Comparison of ENCODE assay signal across 22 mouse cellular contexts in the genomic region with DNA sequence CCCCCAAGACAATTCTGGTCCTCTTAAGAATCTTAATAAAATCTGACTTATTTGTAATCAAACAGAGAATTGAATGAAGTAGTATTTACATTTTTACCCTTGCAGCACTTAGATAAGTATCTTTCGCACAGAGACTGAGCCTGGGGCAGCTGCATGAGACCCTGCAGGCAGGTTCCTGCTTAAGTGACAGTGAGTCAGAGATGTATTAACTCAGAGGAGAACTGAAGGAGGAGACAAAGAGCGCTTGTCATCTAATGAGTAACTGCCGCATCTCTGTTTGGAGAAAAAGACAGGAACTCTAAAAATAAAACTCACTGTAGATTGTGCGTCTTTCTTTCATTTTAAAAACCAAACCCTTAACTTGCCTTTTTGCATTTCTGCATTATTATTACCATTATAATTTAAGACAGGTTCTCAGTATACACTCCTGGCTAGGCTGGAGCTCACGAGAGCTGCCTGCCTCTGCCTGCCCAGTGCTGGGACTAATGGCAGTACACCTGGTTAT.
"Had no signal": no experiment of that assay in that cellular context is flagged by ENCODE, and none has a peak within 500 bp of the region (broad histone marks: within the 10 kb centered on the region; RNA-seq: fewer than 3 reads in every experiment).

No protein-coding gene starts in this region.

- H3K4me2 ChIP-seq: limb, embryonic 13.5 days; liver, embryonic 12.5 days; liver, embryonic 15.5 days; lung, embryonic 15.5 days; midbrain, embryonic 13.5 days; neural tube, embryonic 12.5 days; neural tube, embryonic 15.5 days had no signal

- H3K9ac ChIP-seq: limb, embryonic 13.5 days; liver, embryonic 12.5 days; liver, embryonic 15.5 days; lung, embryonic 15.5 days; midbrain, embryonic 13.5 days; neural tube, embryonic 12.5 days; neural tube, embryonic 15.5 days had no signal

- H3K36me3 ChIP-seq: limb, embryonic 10.5 days; limb, embryonic 13.5 days; liver, embryonic 12.5 days; liver, embryonic 15.5 days; lung, embryonic 15.5 days; midbrain, embryonic 10.5 days; midbrain, embryonic 13.5 days; neural tube, embryonic 12.5 days; neural tube, embryonic 15.5 days had no signal

- H3K4me3 ChIP-seq: limb, embryonic 10.5 days; limb, embryonic 13.5 days; liver, embryonic 12.5 days; liver, embryonic 15.5 days; lung, embryonic 15.5 days; midbrain, embryonic 10.5 days; midbrain, embryonic 13.5 days; neural tube, embryonic 12.5 days; neural tube, embryonic 15.5 days had no signal

- H3K27me3 ChIP-seq: limb, embryonic 13.5 days; liver, embryonic 12.5 days; liver, embryonic 15.5 days; lung, embryonic 15.5 days; midbrain, embryonic 13.5 days; neural tube, embryonic 12.5 days; neural tube, embryonic 15.5 days had no signal

- DNase-seq: kidney, adult 18-20 months; kidney, adult 9 months; kidney, postnatal 14 days; kidney, postnatal 4 days; liver; lung, adult 18-20 months; lung, postnatal 14 days; lung, postnatal 4 days; right cerebral cortex, adult 18-20 months; right cerebral cortex, postnatal 14 days; right cerebral cortex, postnatal 4 days; thymus, postnatal 36 days had no signal

- H3K4me1 ChIP-seq: limb, embryonic 10.5 days; limb, embryonic 13.5 days; liver, embryonic 12.5 days; liver, embryonic 15.5 days; lung, embryonic 15.5 days; midbrain, embryonic 10.5 days; midbrain, embryonic 13.5 days; neural tube, embryonic 12.5 days; neural tube, embryonic 15.5 days had no signal

- H3K27ac ChIP-seq: limb, embryonic 10.5 days; limb, embryonic 13.5 days; liver, embryonic 12.5 days; liver, embryonic 15.5 days; lung, embryonic 15.5 days; midbrain, embryonic 10.5 days; midbrain, embryonic 13.5 days; neural tube, embryonic 12.5 days; neural tube, embryonic 15.5 days; stomach, postnatal 0 days had no signal

- H3K9me3 ChIP-seq: limb, embryonic 10.5 days; limb, embryonic 13.5 days; liver, embryonic 12.5 days; liver, embryonic 15.5 days; lung, embryonic 15.5 days; midbrain, embryonic 10.5 days; midbrain, embryonic 13.5 days; neural tube, embryonic 12.5 days; neural tube, embryonic 15.5 days had no signal

- ATAC-seq: liver, embryonic 12.5 days; midbrain, embryonic 13.5 days had no signal
